Mouse (Mus musculus) retina, adult 2 months (tissue): ENCODE measurements around the gene Iqcf3.
"Not testable (repeated sequence)": the region's sequence is repeated elsewhere in the genome, so short reads cannot be mapped to it uniquely, and the experiment has no call there.

ENCODE experiments used
- DNase-seq: peaks from one replicate; pipeline ENCODE4 v3.0.0-alpha.2; 2012; ENCODE audit warnings: low read depth, low spot score

The Iqcf3 gene

DNA sequence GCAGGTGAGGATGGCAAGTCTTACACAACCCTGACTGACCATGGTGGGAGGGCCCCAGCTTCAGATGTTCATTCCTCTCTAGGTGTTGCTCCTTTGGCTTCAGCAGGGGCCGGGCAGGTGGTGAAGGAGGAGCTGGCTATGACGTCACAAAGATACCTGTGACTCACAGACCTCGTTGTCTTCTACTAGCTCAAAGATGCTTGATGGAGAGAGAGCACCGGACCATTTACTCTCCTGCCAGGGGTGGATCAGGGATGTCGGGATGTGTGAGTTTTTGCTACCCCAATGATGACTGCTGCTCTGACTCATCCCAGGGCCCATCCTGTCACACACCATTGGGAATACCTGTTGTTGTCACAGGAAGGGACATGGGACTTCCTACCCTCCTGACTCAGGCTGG, at the start of gene Iqcf3:
TSS of gene Iqcf3 (minus strand) at position 101 of the 400 bp plus-strand sequence.
- no peak for DNase-seq

- no peak for DNase-seq
Observed at GRCm38 (mm10) chr9:106610727-106611126, 49.3 kb upstream of the Iqcf3 start.

DNA sequence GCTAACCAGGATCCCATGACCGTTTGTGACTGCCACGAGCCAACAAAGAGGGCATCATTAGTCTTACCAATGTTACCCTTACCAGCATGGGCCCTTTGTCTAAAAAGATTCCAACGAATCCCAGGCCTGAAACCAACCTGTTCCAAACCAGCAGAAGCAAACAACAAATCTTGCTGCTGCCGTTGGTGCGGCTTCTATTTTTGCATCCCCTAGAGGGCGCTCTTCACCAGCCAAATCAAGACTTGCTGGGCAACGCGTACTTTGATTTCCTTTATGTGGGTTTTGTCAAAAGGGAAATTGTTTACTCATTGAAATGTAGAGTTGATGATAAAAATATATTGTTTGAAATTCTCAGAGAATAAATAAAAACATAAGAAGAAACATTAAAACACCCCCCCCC, 39.1 kb upstream of the Iqcf3 start:
- peak; percentile 40 for DNase-seq

DNA sequence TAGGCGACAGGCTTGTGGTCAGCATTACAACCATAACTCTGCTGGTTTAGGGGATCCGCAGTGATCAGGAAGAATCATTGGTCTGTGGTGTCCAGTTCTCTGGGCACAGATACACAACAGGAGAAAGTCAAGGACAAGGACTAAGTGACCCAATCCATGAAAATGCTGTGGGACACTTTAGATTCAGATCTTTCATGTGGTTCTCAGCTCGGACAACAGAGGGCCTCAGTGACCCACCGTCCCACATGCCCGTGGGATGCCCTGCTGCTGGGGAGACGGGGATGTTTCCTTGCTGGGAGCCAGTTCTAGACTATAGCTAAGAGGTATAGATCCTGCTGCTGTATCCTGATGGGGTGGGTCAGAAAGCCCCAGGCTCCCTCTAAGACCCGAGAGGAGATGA, 37.0 kb upstream of the Iqcf3 start:
- DNase-seq = no peak

DNA sequence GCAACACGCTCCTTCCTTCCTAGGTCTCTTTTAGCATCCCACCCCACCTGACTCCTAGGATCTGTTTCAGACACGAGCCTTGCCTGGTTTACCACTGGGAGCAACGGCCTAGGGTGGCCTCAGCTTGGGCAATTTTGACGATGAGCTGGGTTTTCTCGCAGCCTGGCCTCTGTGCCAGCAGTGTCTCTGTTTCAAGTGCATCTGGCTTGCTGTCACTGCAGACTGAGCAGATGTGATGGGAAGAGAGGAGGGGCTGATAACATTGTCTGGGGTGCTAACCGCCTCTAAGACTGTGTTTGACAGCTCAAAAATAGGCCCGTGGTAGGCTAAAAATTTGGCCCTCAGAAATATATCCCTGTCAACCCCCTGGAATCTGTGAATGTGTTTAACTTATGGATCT, 34.4 kb upstream of the Iqcf3 start:
- no peak for DNase-seq

DNA sequence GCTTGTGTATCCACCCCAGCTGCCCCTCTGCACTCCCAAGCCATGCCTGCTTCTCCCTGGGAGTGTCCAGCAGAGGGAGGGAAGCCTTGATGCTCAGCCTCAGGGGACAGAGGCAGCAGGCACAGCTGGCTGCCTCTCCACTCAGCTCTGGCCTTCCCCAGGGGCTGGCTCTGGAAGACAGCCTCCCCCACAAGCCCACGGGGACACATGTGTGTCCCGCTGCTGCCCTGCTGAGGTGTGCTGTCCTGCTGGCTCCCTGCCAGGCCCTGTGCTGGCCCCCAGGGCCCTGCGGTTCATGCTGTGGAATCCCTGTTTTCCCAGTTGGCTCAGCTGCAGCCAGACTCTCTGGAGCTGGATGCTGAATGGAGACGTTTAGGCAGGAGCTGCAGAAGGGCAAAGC, 34.0 kb upstream of the Iqcf3 start:
- not testable (repeated sequence) for DNase-seq

- no peak for DNase-seq
Observed at GRCm38 (mm10) chr9:106592158-106592557, 30.7 kb upstream of the Iqcf3 start.

- DNase-seq = no peak
Observed at GRCm38 (mm10) chr9:106582552-106582951, 21.1 kb upstream of the Iqcf3 start.

DNA sequence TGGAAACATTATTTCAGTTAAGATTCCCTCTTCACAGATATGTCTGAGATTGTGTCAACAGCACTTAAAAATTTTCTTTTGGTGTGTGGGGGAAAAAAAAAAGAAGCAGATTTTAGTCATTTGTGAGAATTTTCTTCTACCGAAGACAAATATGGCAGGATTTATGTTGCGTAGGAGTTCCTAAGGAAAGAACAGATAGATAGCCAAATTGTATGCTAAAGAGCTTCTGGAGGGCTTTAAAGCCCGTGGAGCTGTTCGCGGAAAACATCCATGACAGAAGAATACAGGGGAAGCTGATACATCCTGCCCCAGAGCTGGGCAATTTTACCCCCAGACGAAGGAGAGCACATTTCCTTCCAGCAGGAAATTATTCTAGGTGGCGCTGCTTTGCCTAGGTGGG, 18.6 kb upstream of the Iqcf3 start:
- no peak for DNase-seq

- no peak for DNase-seq
Observed at GRCm38 (mm10) chr9:106576112-106576511, 14.7 kb upstream of the Iqcf3 start.

- no peak for DNase-seq
Observed at GRCm38 (mm10) chr9:106573366-106573765, 11.9 kb upstream of the Iqcf3 start.

- no peak for DNase-seq
Observed at GRCm38 (mm10) chr9:106572186-106572585, 10.8 kb upstream of the Iqcf3 start.

GRCm38 (mm10) chr9:106570896-106571295, 9.5 kb upstream of the Iqcf3 start, which contains the start of gene Iqcf4:
Gene Iqcf4, minus strand, starts transcription at chr9:106570996.
- no peak for DNase-seq

DNA sequence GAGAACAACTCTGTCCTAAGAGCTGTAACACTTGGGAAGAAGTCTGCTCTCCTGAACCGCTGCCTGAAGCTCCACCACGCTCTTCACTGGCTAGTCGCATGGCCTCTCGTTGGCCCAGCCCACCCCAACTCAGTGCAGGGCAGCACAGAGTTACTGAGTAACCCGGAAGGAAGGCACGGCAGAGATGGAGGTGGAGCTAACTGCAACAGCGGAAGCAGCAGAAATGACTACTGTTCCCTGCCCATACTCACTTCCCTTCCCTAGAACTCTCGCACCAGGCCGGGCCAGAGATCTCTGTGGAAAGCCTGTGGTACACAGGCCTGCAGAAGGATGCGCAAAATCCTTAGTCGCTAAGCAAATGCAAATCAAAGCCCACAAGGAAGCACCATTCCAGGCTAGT, 5.0 kb upstream of the Iqcf3 start:
- no peak for DNase-seq

GRCm38 (mm10) chr9:106564025-106564424, 2.6 kb upstream of the Iqcf3 start:
- no peak for DNase-seq

DNA sequence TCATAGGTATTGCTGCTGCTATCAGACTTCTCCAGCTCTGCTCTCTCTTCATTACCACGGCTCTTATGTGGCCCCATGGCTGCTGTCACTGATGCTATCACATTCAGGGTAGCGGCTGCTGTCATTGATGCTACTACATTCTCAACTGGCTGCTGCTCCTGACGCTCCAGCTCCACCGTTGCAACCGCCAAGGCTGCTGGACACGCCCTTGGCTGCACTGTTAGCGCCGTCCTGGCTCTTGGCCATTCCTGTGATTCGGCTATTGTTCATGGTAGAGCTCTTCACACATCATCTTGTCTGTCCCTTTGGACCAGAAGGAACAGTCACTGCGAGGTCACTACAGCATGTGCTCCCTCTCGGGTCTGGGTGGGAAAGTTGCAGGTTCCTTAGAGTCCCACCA, 860 bp upstream of the Iqcf3 start:
- no peak for DNase-seq

DNA sequence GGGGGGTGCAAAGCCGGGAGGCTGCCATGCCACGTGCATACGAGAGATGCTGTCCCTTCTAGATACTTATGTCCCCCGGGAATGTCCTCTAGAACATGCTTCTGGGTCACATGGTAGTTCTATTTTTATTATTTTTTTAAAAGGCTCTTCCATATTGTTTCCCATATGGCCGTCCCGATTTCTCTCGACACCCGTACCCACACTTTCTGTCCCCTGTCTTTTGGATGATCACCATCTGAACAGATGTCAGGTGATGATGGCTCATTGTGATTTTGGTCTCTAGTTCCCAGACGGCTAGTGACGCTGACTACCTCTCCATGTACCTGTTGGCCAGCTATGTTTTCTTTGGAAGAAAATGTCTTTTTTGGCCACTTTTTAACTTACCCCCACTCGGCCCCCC, 26.5 kb downstream of the Iqcf3 start:
- DNase-seq = no peak

DNA sequence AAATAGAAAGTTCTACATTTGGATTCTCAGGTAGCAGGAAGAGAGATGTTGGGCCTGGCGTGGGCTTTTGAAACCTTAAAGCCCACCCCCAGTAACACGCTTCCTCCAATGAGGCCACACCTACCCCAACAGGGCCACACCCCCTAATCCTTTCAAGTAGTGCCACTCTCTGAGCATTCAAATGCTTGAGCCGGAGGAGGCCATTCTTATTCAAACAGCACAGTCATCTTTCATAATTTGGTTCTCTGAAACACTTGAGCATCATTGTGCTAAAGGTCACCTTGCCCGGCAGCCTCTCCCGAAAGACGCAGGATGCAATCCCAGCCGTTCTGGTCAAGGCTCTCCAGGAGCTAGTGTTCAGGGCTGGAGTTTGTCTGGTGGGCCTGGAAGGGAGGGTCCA, 27.1 kb downstream of the Iqcf3 start:
- no peak for DNase-seq

GRCm38 (mm10) chr9:106531833-106532232, 29.6 kb downstream of the Iqcf3 start:
- DNase-seq = peak; percentile 40

DNA sequence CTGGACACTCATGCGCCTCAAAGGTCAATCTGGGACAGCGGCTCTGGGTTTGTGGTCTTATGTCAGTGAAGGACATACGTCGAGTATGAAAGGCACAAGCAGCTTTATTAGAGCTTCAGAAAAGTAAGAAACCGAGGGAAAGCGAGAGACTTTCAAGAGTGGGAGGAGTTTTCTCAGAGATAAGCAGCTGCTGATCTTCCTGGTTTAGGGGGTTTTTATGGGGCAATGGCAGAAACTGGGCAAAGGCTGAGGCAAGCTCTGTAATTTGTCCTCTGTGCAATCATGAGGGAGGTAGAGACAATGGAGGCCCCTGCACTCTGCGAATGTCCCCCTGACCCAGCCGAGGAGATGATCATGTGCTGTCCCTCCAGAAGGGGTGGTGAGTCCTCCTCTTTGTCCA, 41.5 kb downstream of the Iqcf3 start:
- DNase-seq = no peak

DNA sequence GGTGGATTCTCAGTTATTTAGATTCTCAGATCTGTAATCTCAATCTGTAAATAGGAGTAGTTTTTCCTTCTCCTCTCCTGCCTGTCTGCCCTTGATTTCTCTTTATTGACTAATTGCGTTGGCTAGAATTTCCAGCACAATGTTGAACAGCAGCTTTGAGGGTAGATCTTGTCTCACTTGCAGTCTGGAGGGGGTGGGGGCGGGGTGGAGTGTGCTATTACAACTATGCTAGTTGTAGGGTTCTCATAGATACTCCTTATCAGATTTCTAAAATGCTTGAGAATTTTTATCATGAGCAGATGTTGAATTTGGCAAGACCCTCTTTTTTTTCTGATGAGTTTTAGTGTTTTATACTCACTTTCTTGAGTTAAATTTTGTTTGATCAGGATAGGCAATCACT, 42.0 kb downstream of the Iqcf3 start:
- DNase-seq = no peak

DNA sequence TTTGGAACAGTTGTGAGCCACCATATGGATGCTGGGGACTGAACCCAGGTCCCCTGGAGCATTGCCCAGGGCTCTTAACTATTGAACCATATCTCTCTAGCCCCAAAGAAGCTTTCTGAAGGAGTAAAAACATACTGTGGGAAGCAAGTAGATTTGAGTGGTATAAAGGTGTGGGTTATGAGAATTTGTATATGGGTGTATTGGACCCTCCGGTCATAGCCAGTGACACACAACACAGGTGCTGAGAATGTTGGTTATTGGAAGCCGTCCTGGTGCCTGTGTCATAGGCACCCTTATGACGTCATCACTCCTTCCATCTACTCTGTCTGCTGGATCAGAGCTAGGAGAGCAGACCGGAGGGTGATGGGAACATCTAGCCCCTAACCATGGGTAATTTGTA, 47.2 kb downstream of the Iqcf3 start, which contains the start of gene Iqcf5:
TSS of gene Iqcf5 (plus strand) at position 301 of the 400 bp plus-strand sequence.
- no peak for DNase-seq

- DNase-seq = no peak
Observed at GRCm38 (mm10) chr9:106513566-106513965, 47.9 kb downstream of the Iqcf3 start.

DNA sequence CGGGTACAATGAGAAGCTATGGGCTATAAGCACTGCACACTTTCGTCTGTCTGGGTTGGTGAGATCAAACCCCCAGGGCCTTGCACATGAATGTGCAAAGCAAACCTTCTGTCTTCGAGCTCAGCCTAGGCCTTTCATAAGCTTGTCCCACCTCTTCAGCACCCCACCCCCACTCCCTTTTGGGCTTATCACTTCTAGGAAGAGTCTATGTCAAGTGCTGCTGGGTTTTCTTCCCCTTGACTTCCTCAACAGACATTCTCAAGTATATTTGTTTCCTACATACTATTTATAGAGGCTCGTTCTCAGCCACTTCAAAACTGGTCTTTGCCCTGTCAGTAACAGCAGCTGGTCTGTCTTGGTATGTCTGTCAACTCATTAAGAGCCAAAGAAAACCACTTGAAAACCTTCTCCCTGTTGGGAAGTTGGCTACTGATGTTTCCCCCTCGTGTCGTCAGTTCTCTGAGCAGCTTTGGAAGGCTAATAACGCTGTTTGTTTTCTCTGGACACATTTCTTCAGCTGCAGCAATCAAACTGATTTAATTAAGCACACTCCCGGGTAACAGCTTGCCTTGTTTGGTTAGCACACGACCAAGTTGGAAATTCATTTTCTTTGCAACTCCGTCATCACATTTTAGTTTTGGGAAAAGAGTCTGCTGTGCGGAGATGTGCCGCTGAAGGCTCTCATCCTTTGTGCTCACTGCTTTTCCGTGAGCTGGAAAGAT, 48.5 kb downstream of the Iqcf3 start:
- no peak for DNase-seq
